Mouse (Mus musculus): Measurements from ENCODE around the gene Skida1. TPM values are rescaled to one million over a fixed set of nuclear protein-coding genes. Genes with fewer than 3 reads are reported as not detected.
A peak's percentile ranks its signal among the peaks of the same experiment; 100 is the strongest.

Skida1 gene
- total and polyA plus RNA-seq, 3 experiments: 1.7 to 4.5 (median 3.7) TPM

- Histone ChIP-seq H3K36me3 (ENCODE audit: control insufficient read depth, insufficient read depth, low read length) (peaks cover 14% of the 10 kb centered on the region), H3K9ac (ENCODE audit: low read depth, low read length) (no peak overlapping the region), H3K27ac (no peak overlapping the region), H3K4me1 (ENCODE audit: control insufficient read depth, insufficient read depth, low read length) (no peaks in the 10 kb centered on the region; the same call in 1 of the 2 replicates), H3K79me2 (replicated peaks; ENCODE audit: control insufficient read depth, insufficient read depth, low read length) (peaks cover 1% of the 10 kb centered on the region; the same call in 1 of the 2 replicates), H3K4me3 (no peak overlapping the region), H3K27me3 (ENCODE audit: control insufficient read depth, insufficient read depth, low read length) (no peaks in the 10 kb centered on the region)
- intact Hi-C loops (cut with DNase I): no loop called here
- TF ChIP-seq CTCF (IDR thresholded peaks at IDR 0.05): no peak
- TF ChIP-seq POLR2A (IDR thresholded peaks at IDR 0.05; ENCODE audit: insufficient read depth, low read depth, low read length): no peak
- TF ChIP-seq EP300 (IDR thresholded peaks at IDR 0.05; ENCODE audit: insufficient read depth, low read depth, low read length): no peak
- DNase-seq: no peak
- WGBS: 94% methylated on average over 2 of the region's 2 CpGs
These were observed 23.1 kb upstream of the Skida1 start for GRCm38 (mm10) chr2:18071947-18072346.

DNA sequence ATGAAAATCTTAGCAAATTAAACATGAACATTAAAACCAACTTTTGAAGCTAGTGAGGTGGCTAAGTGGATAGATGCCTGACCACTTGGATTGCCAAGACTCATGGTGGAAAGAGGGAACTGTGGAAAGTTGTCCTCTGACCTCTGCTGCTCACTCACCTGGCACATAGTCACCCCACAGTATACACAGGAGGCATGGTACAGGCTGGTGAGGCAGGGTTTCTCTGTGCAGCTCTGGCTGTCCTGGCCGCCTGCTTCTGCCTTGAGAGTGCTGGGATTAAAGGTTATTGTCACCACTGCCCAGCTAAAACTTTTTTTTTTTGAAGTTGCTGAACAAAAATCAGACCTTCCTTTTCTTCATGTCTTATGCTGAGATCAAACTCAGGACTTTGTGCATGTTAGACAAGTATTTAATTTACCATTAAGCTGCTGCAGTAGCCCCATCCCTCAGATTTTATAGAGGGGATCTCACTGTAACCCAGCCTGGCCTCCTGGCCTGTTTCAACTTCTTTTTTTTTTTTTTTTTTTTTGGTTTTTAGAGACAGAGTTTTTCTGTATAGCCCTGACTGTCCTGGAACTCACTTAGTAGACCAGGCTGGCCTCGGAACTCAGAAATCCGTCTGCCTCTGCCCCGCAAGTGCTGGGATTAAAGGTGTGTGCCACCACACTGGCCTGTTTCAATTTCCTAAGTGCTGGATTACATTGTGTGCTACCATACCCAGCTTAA is 19.4 kb upstream of the Skida1 start:
- Histone ChIP-seq H3K4me3 (no peak overlapping the region), H3K27ac (no peak overlapping the region), H3K27me3 (ENCODE audit: control insufficient read depth, insufficient read depth, low read length) (no peaks in the 10 kb centered on the region), H3K36me3 (ENCODE audit: control insufficient read depth, insufficient read depth, low read length) (peaks cover 19% of the 10 kb centered on the region), H3K79me2 (replicated peaks; ENCODE audit: control insufficient read depth, insufficient read depth, low read length) (peaks cover 1% of the 10 kb centered on the region; the same call in 1 of the 2 replicates), H3K4me1 (ENCODE audit: control insufficient read depth, insufficient read depth, low read length) (peaks cover 2% of the 10 kb centered on the region), H3K9ac (ENCODE audit: low read depth, low read length) (no peak overlapping the region)
- DNase-seq: no peak
- intact Hi-C loops (cut with DNase I): no loop called here
- WGBS: 98% methylated on average over 4 of the region's 4 CpGs
- TF ChIP-seq POLR2A (IDR thresholded peaks at IDR 0.05; ENCODE audit: insufficient read depth, low read depth, low read length) (0 out of 2 replicates have a peak, but pooled peaks have one; percentile 15), CTCF (IDR thresholded peaks at IDR 0.05) (no peak)

- peaks cover 3% of the 10 kb centered on the region for H3K4me1 ChIP-seq (ENCODE audit: control insufficient read depth, insufficient read depth, low read length)
- peaks cover 11% of the 10 kb centered on the region for H3K36me3 ChIP-seq (ENCODE audit: control insufficient read depth, insufficient read depth, low read length)
- no peak overlapping the region; the same call in 1 of the 2 replicates for H3K27ac ChIP-seq
- no peak overlapping the region for H3K9ac ChIP-seq (ENCODE audit: low read depth, low read length)
- no peaks in the 10 kb centered on the region; the same call in 1 of the 2 replicates for H3K79me2 ChIP-seq (replicated peaks; ENCODE audit: control insufficient read depth, insufficient read depth, low read length)
- no peak for TF ChIP-seq EP300 (IDR thresholded peaks at IDR 0.05; ENCODE audit: insufficient read depth, low read depth, low read length)
- no peaks in the 10 kb centered on the region for H3K27me3 ChIP-seq (ENCODE audit: control insufficient read depth, insufficient read depth, low read length)
- H3K4me3 ChIP-seq: no peak overlapping the region
- no peak for DNase-seq
- intact Hi-C loops (cut with DNase I): no loop called here
These were observed 17.6 kb upstream of the Skida1 start for GRCm38 (mm10) chr2:18066436-18066835.

DNA sequence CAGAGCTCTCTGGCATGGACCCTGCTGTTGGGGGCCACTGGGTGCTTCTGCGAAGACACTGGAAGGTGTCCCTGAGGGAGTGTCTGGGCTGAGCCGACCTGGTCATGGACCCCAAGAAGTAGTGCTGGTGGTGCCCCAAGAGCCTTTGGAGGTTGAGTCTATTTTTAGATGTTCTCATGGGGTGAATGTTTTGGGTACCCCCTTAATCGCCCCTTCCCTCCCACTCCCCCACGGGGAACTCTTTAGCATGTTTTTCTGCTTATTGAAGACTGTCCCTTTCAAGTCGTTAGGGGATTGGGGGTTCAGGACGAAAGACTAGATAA is 16.8 kb upstream of the Skida1 start:
- peak overlapping the region; percentile 91 for H3K4me3 ChIP-seq
- H3K36me3 ChIP-seq (ENCODE audit: control insufficient read depth, insufficient read depth, low read length): peaks cover 11% of the 10 kb centered on the region
- H3K27ac ChIP-seq: peak overlapping the region; percentile 99
- no peaks in the 10 kb centered on the region for H3K27me3 ChIP-seq (ENCODE audit: control insufficient read depth, insufficient read depth, low read length)
- intact Hi-C loops (cut with DNase I): loop anchor here (2.0 kb wide), 1 partner anchor 19 kb away; no protein-coding TSS in a partner anchor
- H3K9ac ChIP-seq (ENCODE audit: low read depth, low read length): peak overlapping the region; percentile 87
- peaks cover 3% of the 10 kb centered on the region for H3K4me1 ChIP-seq (ENCODE audit: control insufficient read depth, insufficient read depth, low read length)
- DNase-seq: no peak
- no peaks in the 10 kb centered on the region; the same call in 1 of the 2 replicates for H3K79me2 ChIP-seq (replicated peaks; ENCODE audit: control insufficient read depth, insufficient read depth, low read length)
- no peak for TF ChIP-seq POLR2A (IDR thresholded peaks at IDR 0.05; ENCODE audit: insufficient read depth, low read depth, low read length)
- no peak for TF ChIP-seq CTCF (IDR thresholded peaks at IDR 0.05)
- TF ChIP-seq EP300 (IDR thresholded peaks at IDR 0.05; ENCODE audit: insufficient read depth, low read depth, low read length): no peak
- WGBS: 6% methylated on average over 6 of the region's 6 CpGs

DNA sequence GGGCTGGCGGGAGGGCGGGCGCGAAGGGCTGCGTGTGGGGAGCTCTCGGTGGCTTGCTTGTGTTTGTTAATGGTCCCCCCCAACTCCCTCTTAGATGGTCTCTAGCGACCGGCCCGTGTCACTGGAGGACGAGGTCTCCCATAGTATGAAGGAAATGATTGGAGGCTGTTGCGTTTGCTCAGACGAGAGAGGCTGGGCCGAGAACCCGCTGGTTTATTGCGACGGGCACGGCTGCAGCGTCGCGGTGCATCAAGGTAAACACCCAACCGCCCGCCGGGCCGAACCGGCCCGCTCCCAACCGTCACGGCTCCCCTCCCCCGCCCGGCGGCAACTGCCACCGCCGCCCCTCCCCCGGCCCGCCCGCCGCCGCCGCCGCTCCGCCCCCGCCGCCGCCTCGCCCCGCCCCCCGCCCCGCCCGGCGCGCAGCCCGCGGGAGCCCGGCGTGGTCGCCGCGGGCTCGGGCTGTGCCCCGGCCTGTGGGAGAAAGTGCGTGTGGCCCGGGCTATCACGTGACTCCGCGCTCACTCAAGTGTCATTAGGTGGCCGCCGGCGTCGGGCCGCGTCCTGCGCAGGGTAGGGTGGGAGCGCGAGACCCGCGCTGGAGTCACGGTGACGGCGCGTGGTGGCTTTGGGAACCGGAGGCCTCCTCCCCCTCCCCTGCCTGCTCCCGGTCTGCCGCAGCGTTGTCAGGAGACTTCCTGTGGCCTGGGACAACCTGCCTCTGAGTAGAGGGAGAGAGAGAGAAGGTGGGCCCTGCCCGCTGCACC is 16.3 kb upstream of the Skida1 start:
- 1% methylated on average over 75 of the region's 85 CpGs for WGBS
- Histone ChIP-seq H3K27ac (peak overlapping the region; percentile 99), H3K36me3 (ENCODE audit: control insufficient read depth, insufficient read depth, low read length) (peaks cover 11% of the 10 kb centered on the region), H3K79me2 (replicated peaks; ENCODE audit: control insufficient read depth, insufficient read depth, low read length) (no peaks in the 10 kb centered on the region; the same call in 1 of the 2 replicates), H3K9ac (ENCODE audit: low read depth, low read length) (peak overlapping the region; percentile 98), H3K4me1 (ENCODE audit: control insufficient read depth, insufficient read depth, low read length) (peaks cover 3% of the 10 kb centered on the region), H3K4me3 (peak overlapping the region; percentile 91), H3K27me3 (ENCODE audit: control insufficient read depth, insufficient read depth, low read length) (no peaks in the 10 kb centered on the region)
- TF ChIP-seq CTCF (IDR thresholded peaks at IDR 0.05) (no peak), POLR2A (IDR thresholded peaks at IDR 0.05; ENCODE audit: insufficient read depth, low read depth, low read length) (peak; percentile 65), EP300 (IDR thresholded peaks at IDR 0.05; ENCODE audit: insufficient read depth, low read depth, low read length) (no peak)
- DNase-seq: peak; percentile 85 to 87
- intact Hi-C loops (cut with DNase I): loop anchor here (1.0 to 2.0 kb wide), 2 partner anchors 18 to 38 kb away; no protein-coding TSS in a partner anchor

Measured in heart, adult 2 months (tissue).